Mouse (Mus musculus): ENCODE measurements around the gene Bglap2.
A peak's percentile ranks its signal among the peaks of the same experiment; 100 is the strongest.

The Bglap2 gene

GRCm38 (mm10) chr3:88338316-88338715 lies 40.2 kb downstream of the Bglap2 start:
- no peak for DNase-seq (ENCODE audit: low read depth)

GRCm38 (mm10) chr3:88337367-88338020 lies 41.0 kb downstream of the Bglap2 start:
- DNase-seq (ENCODE audit: low read depth): peak; percentile 50

GRCm38 (mm10) chr3:88336058-88337013 lies 42.2 kb downstream of the Bglap2 start, which contains the start of the genes Tmem79 and Smg5:
Gene Tmem79 (minus strand): TSS chr3:88336148.
Gene Smg5 (plus strand): TSS chr3:88336260.
- peak; percentile 88 for DNase-seq (ENCODE audit: low read depth)

GRCm38 (mm10) chr3:88335436-88336053 lies 43.0 kb downstream of the Bglap2 start:
- DNase-seq (ENCODE audit: low read depth): no peak

- DNase-seq (ENCODE audit: low read depth): no peak
Measured at GRCm38 (mm10) chr3:88334902-88335435, 43.5 kb downstream of the Bglap2 start.

- DNase-seq (ENCODE audit: low read depth): no peak
Measured at GRCm38 (mm10) chr3:88334029-88334658, 44.4 kb downstream of the Bglap2 start.

- peak; percentile 62 for DNase-seq (ENCODE audit: low read depth)
Measured at GRCm38 (mm10) chr3:88331282-88331681, 47.2 kb downstream of the Bglap2 start.

- no peak for DNase-seq (ENCODE audit: low read depth)
Measured at GRCm38 (mm10) chr3:88328956-88329355, 49.5 kb downstream of the Bglap2 start.

Measured in c-Kit-positive CD71-negative TER-119-negative erythroid progenitor cells, embryonic 14.5 days (primary cell).